ENCODE assay signal across 24 mouse cellular contexts in genomic region chr2:79010273-79010672, GRCm38 (mm10).
DNase-seq lines count a peak whose midpoint lies in the region; ATAC-seq and TF ChIP-seq lines count a peak whose summit lies in the region.
"Had no signal": no experiment of that assay in that cellular context is flagged by ENCODE, and none has a peak within 500 bp of the region (broad histone marks: within the 10 kb centered on the region; RNA-seq: fewer than 3 reads in every experiment).

No protein-coding gene starts in this region.

- no peak overlapping the region for H3K4me2 ChIP-seq in lung, embryonic 16.5 days (ENCODE audit: low read depth, low read length)
- no peak overlapping the region for H3K4me2 ChIP-seq in lung, postnatal 0 days (replicated peaks; ENCODE audit: low read depth, low read length)
- H3K4me2 ChIP-seq: embryonic facial prominence, embryonic 13.5 days; heart, embryonic 13.5 days; limb, embryonic 15.5 days; lung, embryonic 15.5 days; midbrain, embryonic 12.5 days; neural tube, embryonic 15.5 days had no signal

- H3K9me3 ChIP-seq in lung, embryonic 16.5 days (ENCODE audit: control insufficient read depth, low read length), result no peaks in the 10 kb centered on the region
- no peaks in the 10 kb centered on the region for H3K9me3 ChIP-seq in lung, postnatal 0 days (ENCODE audit: low read length)
- H3K9me3 ChIP-seq in midbrain, embryonic 10.5 days (replicated peaks), result no peaks in the 10 kb centered on the region
- H3K9me3 ChIP-seq: embryonic facial prominence, embryonic 13.5 days; heart, embryonic 13.5 days; limb, embryonic 15.5 days; lung, embryonic 15.5 days; midbrain, embryonic 12.5 days; neural tube, embryonic 15.5 days had no signal

- 0 out of 2 replicates have a peak, but pooled peaks have one; percentile 15 for ATAC-seq in lung, embryonic 16.5 days (ENCODE audit: low read depth)
- no peak for ATAC-seq in lung, postnatal 0 days
- ATAC-seq in megakaryocyte progenitor cell, adult 5-6 weeks (replicated peaks; ENCODE audit: poor library complexity), result no peak
- ATAC-seq: intestine, postnatal 0 days had no signal

- no peak for DNase-seq in gastrocnemius, adult 2 months
- DNase-seq in gastrocnemius, postnatal 10 days, result no peak
- DNase-seq in lung, postnatal 0 days (ENCODE audit: low spot score), result no peak
- peak; percentile 46 for DNase-seq in brain, embryonic 14.5 days (ENCODE audit: low read depth)
- no peak for DNase-seq in midbrain, embryonic 10.5 days (ENCODE audit: low spot score)
- DNase-seq: cerebellum, adult 18-20 months; cerebellum, postnatal 25 days; gastrocnemius, postnatal 36 days; heart, adult 2 months; heart, postnatal 14 days; kidney, postnatal 4 days; left cerebral cortex, postnatal 4 days; thymus, adult 2 months; thymus, postnatal 4 days had no signal

- H3K36me3 ChIP-seq in lung, embryonic 16.5 days (ENCODE audit: control insufficient read depth, insufficient read depth, low read length), result no peaks in the 10 kb centered on the region
- H3K36me3 ChIP-seq in lung, postnatal 0 days (ENCODE audit: insufficient read depth, low read length), result no peaks in the 10 kb centered on the region
- H3K36me3 ChIP-seq in midbrain, embryonic 10.5 days, result no peaks in the 10 kb centered on the region
- H3K36me3 ChIP-seq: embryonic facial prominence, embryonic 13.5 days; heart, embryonic 13.5 days; limb, embryonic 15.5 days; lung, embryonic 15.5 days; midbrain, embryonic 12.5 days; neural tube, embryonic 15.5 days had no signal

- H3K27ac ChIP-seq in gastrocnemius, adult 2 months, result peak overlapping the region; percentile 57
- H3K27ac ChIP-seq in lung, embryonic 16.5 days (ENCODE audit: low read length), result no peak overlapping the region
- H3K27ac ChIP-seq in lung, postnatal 0 days (ENCODE audit: low read length), result no peak overlapping the region
- H3K27ac ChIP-seq in midbrain, embryonic 10.5 days (replicated peaks), result no peak overlapping the region
- H3K27ac ChIP-seq: heart, adult 2 months; heart, embryonic 13.5 days; liver, embryonic 14.5 days; lung, embryonic 15.5 days; midbrain, embryonic 12.5 days; neural tube, embryonic 15.5 days had no signal

- no peak overlapping the region for H3K4me3 ChIP-seq in gastrocnemius, adult 2 months
- H3K4me3 ChIP-seq in lung, embryonic 16.5 days (ENCODE audit: low read length), result no peak overlapping the region
- H3K4me3 ChIP-seq in lung, postnatal 0 days (ENCODE audit: low read depth, low read length), result no peak overlapping the region
- H3K4me3 ChIP-seq in midbrain, embryonic 10.5 days, result no peak overlapping the region
- H3K4me3 ChIP-seq: embryonic facial prominence, embryonic 13.5 days; heart, adult 2 months; heart, embryonic 13.5 days; limb, embryonic 15.5 days; lung, embryonic 15.5 days; midbrain, embryonic 12.5 days; neural tube, embryonic 15.5 days had no signal

- no peak overlapping the region for H3K9ac ChIP-seq in lung, embryonic 16.5 days (ENCODE audit: low read length)
- H3K9ac ChIP-seq in lung, postnatal 0 days (replicated peaks; ENCODE audit: low read depth), result no peak overlapping the region
- H3K9ac ChIP-seq: embryonic facial prominence, embryonic 13.5 days; heart, embryonic 13.5 days; limb, embryonic 15.5 days; liver, embryonic 14.5 days; lung, embryonic 15.5 days; midbrain, embryonic 12.5 days; neural tube, embryonic 15.5 days had no signal

- 52% methylated on average over 2 of the region's 2 CpGs for WGBS in lung, embryonic 16.5 days
- 57% methylated on average over 2 of the region's 2 CpGs for WGBS in lung, postnatal 0 days
- 79% methylated on average over 2 of the region's 2 CpGs for WGBS in midbrain, embryonic 10.5 days

- H3K27me3 ChIP-seq in lung, embryonic 16.5 days (ENCODE audit: control insufficient read depth, insufficient read depth, low read depth, low read length), result no peaks in the 10 kb centered on the region
- H3K27me3 ChIP-seq in lung, postnatal 0 days (replicated peaks; ENCODE audit: insufficient read depth, low read length), result no peaks in the 10 kb centered on the region
- H3K27me3 ChIP-seq in midbrain, embryonic 10.5 days (ENCODE audit: low read depth, poor library complexity, severe bottlenecking), result no peaks in the 10 kb centered on the region
- H3K27me3 ChIP-seq: embryonic facial prominence, embryonic 13.5 days; heart, embryonic 13.5 days; limb, embryonic 15.5 days; lung, embryonic 15.5 days; midbrain, embryonic 12.5 days; neural tube, embryonic 15.5 days had no signal

- no peak for TF ChIP-seq CTCF in gastrocnemius, adult 2 months (IDR thresholded peaks at IDR 0.05)
- TF ChIP-seq CTCF in lung, postnatal 0 days (IDR thresholded peaks at IDR 0.05), result no peak
- TF ChIP-seq CTCF in brain, embryonic 14.5 days (IDR thresholded peaks at IDR 0.05; ENCODE audit: borderline replicate concordance, extremely low read depth, insufficient read depth, insufficient read length), result no peak

- intact Hi-C loops in gastrocnemius, adult 2 months (cut with DNase I), result no loop called here

- TF ChIP-seq POLR2A in brain, embryonic 14.5 days (IDR thresholded peaks at IDR 0.05; ENCODE audit: borderline replicate concordance, extremely low read depth, insufficient read depth, insufficient read length, poor library complexity, severe bottlenecking), result no peak

- TF ChIP-seq EP300 in lung, postnatal 0 days (IDR thresholded peaks at IDR 0.05), result no peak

- H3K4me1 ChIP-seq in lung, embryonic 16.5 days (replicated peaks; ENCODE audit: control insufficient read depth, insufficient read depth, low read length), result no peaks in the 10 kb centered on the region; the same call in 1 of the 2 replicates
- H3K4me1 ChIP-seq in lung, postnatal 0 days (ENCODE audit: insufficient read depth, low read depth, low read length), result no peaks in the 10 kb centered on the region
- H3K4me1 ChIP-seq in midbrain, embryonic 10.5 days, result no peaks in the 10 kb centered on the region
- H3K4me1 ChIP-seq: heart, embryonic 13.5 days; midbrain, embryonic 12.5 days; neural tube, embryonic 15.5 days had no signal
